Mouse (Mus musculus) heart, postnatal 10 days (tissue): Measurements from ENCODE around the gene Hsf2bp. TPM values are rescaled to one million over a fixed set of nuclear protein-coding genes. Genes with fewer than 3 reads are reported as not detected.
A peak's percentile ranks its signal among the peaks of the same experiment; 100 is the strongest.

Experiments used
- DNase-seq, 2 experiments: peaks; one replicate each; pipeline ENCODE4 v3.0.0; 2021
- intact Hi-C: fragments of 180-260 bp; cut with DNase I; formaldehyde crosslinking; loops from one replicate; pipeline ENCODE4 v1.15.1; 2025
- total RNA-seq, 2 experiments: library from RNA; stranded (reverse); gene quantifications; 2 replicates each; pipeline ENCODE4 v1.2.3; 2021

Gene Hsf2bp
- total RNA-seq, 2 experiments from 2014 or later = 0.69 to 0.97 TPM

GRCm38 (mm10) chr17:31916461-31916775 lies 119.7 kb downstream of the Hsf2bp start:
- intact Hi-C loops = no loop called here
- DNase-seq = peak in 1 of 2 experiments; percentile 57

- DNase-seq = no peak
- intact Hi-C loops = no loop called here
Measured at GRCm38 (mm10) chr17:31915756-31916460, 120.2 kb downstream of the Hsf2bp start.

GRCm38 (mm10) chr17:31914323-31914722 lies 121.8 kb downstream of the Hsf2bp start:
- intact Hi-C loops = no loop called here
- DNase-seq = no peak

GRCm38 (mm10) chr17:31912881-31913662 lies 123.1 kb downstream of the Hsf2bp start:
- DNase-seq = peak in 1 of 2 experiments; percentile 53

GRCm38 (mm10) chr17:31912387-31912786 lies 123.8 kb downstream of the Hsf2bp start:
- intact Hi-C loops = no loop called here
- DNase-seq = no peak

More at GRCm38 (mm10) chr17:31912881-31913662, 123.1 kb downstream of the Hsf2bp start:
- intact Hi-C loops = no loop called here

GRCm38 (mm10) chr17:31908966-31909365 lies 127.2 kb downstream of the Hsf2bp start:
- intact Hi-C loops = no loop called here

GRCm38 (mm10) chr17:31906441-31906840 lies 129.7 kb downstream of the Hsf2bp start:
- intact Hi-C loops = no loop called here
- DNase-seq = no peak

More at GRCm38 (mm10) chr17:31908966-31909365, 127.2 kb downstream of the Hsf2bp start:
- DNase-seq = no peak

GRCm38 (mm10) chr17:31905791-31906211 lies 130.3 kb downstream of the Hsf2bp start:
- intact Hi-C loops = loop anchor here (1.0 kb wide), 1 partner anchor 48 kb away; no protein-coding TSS in a partner anchor
- peak; percentile 71 to 74 for DNase-seq

GRCm38 (mm10) chr17:31905201-31905790 lies 130.9 kb downstream of the Hsf2bp start:
- DNase-seq = no peak
- intact Hi-C loops = loop anchor here (1.0 kb wide), 1 partner anchor 48 kb away; no protein-coding TSS in a partner anchor

- DNase-seq = no peak
- intact Hi-C loops = no loop called here
Measured at GRCm38 (mm10) chr17:31904036-31904435, 132.1 kb downstream of the Hsf2bp start.

GRCm38 (mm10) chr17:31902630-31903198 lies 133.4 kb downstream of the Hsf2bp start:
- no peak for DNase-seq
- intact Hi-C loops = no loop called here

GRCm38 (mm10) chr17:31901461-31902204 lies 134.5 kb downstream of the Hsf2bp start:
- peak; percentile 65 to 68 for DNase-seq
- intact Hi-C loops = no loop called here

GRCm38 (mm10) chr17:31898941-31899340 lies 137.2 kb downstream of the Hsf2bp start:
- intact Hi-C loops = no loop called here
- no peak for DNase-seq

GRCm38 (mm10) chr17:31897186-31897793 lies 138.9 kb downstream of the Hsf2bp start:
- no peak for DNase-seq
- intact Hi-C loops = no loop called here

GRCm38 (mm10) chr17:31896751-31897150 lies 139.4 kb downstream of the Hsf2bp start:
- intact Hi-C loops = no loop called here

GRCm38 (mm10) chr17:31896311-31896710 lies 139.8 kb downstream of the Hsf2bp start:
- intact Hi-C loops = no loop called here
- DNase-seq = no peak

More at GRCm38 (mm10) chr17:31896751-31897150, 139.4 kb downstream of the Hsf2bp start:
- DNase-seq = no peak
